Mouse (Mus musculus): Measurements from ENCODE around the gene Gm5771. TPM values are rescaled to one million over a fixed set of nuclear protein-coding genes. Genes with fewer than 3 reads are reported as not detected.
"Not testable (repeated sequence)": the region's sequence is repeated elsewhere in the genome, so short reads cannot be mapped to it uniquely, and the experiment has no call there.

The Gm5771 gene
- total RNA-seq (2021), result not detected

DNA sequence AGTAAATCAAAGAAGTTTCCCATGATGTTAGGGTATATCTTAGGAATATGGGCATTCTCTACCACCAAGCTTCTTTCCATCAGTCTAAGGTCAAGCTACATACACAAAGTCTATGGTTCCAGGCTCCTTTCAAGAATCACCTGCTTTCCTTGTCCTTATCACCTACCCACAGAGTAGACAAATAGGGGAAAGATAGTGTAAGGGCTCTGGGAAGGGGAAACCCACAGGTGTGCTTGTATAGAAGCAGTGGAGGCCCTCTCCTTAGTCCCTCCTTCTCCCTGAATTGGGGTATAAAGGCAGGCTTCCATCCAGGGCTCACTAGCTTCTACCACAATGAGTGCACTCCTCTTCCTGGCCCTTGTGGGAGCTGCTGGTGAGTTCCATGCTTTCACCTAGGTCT, at the start of gene Gm5771:
Gene Gm5771 (plus strand): TSS at position 301 of the 400 bp plus-strand sequence.
- not testable (repeated sequence) for DNase-seq

DNA sequence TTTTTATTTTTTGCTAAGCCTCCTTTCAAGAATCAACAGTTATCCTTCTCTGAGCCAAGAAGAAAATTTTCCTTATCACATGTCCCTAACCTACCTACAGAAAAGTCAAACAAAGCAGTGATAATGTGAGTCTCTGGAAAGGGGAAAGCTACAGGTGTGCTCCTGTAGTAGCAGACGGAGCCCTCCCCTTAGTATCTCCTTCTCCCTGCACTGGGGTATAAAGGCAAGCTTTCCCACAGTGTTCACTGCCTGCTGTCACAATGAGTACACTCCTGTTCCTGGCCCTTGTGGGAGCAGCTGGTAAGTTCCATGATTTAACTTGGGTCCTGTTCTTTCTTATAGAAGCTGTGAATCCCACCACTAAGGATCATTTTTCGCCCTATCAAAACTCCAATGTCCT, 38.2 kb upstream of the Gm5771 start, which contains the start of gene Try10:
Gene Try10 (plus strand): TSS at position 174 of the 400 bp plus-strand sequence.
- no peak for DNase-seq

DNA sequence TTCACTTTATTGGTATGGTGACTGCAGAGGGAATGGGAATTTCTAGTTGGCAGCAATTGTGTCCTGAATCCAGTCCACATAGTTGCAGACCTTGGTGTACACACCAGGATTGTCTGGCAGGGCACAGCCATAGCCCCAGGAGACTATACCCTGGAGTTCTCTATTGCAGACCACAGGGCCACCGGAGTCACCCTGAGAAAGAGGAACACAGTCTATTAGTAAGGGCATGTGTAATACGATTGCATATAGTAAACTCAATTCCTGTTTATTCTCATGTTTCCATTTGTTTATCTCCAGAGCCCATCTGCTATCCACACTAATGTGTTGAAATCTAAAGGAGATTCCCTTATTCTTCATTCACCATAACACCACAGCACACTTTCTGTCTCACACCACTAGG, 18.4 kb upstream of the Gm5771 start:
- DNase-seq, result not testable (repeated sequence)

DNA sequence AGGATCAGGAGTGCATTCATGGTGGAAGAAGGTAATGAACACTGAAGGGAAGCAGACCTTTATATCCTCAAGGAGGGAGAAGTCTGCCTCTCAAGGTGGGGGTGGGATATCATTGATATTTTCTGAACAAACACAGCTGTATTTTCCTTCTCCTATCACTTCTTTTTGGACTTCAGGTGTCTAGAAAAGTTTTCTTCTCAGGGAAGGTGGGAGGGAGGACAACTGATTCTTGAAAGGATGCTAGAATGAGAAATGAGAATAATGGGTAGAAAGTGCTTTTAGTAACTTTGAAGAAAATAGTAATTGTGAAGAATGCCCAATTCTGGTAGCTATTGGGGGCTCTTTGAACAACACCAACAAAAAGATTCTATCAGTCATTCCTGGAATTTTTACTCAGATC, 14.6 kb upstream of the Gm5771 start, which contains the start of gene Prss3:
Gene Prss3 (minus strand): TSS at position 101 of the 400 bp plus-strand sequence.
- not testable (repeated sequence) for DNase-seq

DNA sequence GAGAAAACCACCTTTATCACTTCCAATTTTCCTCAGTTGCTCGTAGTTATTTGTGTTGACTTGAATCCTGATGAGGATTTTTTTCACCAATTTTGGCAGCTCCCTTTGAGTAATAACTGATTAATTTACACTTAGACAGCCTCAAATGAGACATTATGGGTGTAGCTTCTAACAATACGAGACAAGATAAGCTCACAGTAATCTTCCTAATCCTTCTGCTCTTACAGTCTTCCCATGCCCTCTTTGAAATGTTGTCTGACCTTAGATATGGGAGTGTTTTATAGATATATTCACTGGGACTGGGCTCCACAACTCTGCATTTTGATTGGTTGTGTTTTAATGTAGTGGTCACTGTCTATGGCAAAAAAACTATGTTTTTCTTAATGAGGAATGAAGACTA, 5.4 kb upstream of the Gm5771 start:
- DNase-seq, result no peak

DNA sequence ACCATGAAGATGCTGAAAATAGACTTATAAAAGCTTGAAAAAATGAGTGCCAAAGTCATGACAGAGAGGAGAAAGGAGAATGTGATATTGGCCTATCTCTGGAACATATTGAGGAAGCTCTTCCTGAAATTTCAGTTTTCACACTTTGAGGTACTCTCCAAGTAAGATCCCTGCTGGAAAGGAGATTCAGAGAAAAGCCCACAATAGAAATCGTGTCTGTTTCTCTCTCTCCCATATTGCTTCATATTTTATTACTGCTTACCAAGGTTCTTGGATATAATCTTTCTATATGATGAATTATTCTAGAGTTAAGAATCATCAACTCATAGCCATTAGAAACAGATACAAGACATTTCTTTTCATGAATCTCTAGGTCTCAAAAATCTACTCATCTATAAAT, 516 bp upstream of the Gm5771 start:
- DNase-seq, result not testable (repeated sequence)

DNA sequence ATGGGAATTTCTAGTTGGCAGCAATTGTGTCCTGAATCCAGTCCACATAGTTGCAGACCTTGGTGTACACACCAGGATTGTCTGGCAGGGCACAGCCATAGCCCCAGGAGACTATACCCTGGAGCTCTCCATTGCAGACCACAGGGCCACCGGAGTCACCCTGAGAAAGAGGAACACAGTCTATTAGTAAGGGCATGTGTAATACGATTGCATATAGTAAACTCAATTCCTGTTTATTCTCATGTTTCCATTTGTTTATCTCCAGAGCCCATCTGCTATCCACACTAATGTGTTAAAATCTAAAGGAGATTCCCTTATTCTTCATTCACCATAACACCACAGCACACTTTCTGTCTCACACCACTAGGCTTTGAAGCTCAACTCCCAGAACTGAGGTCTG, 50.1 kb downstream of the Gm5771 start:
- not testable (repeated sequence) for DNase-seq

DNA sequence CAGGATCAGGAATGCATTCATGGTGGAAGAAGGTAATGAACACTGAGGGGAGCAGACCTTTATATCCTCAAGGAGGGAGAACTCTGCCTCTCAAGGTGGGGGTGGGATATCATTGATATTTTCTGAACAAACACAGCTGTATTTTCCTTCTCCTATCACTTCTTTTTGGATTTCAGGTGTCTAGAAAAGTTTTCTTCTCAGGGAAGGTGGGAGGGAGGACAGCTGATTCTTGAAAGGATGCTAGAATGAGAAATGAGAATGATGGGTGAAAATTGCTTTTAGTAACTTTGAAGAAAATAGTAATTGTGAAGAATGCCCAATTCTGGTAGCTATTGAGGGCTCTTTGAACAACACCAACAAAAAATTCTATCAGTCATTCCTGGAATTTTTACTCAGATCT, 53.9 kb downstream of the Gm5771 start, which contains the start of gene Gm10334:
Gene Gm10334 (minus strand): TSS at position 101 of the 400 bp plus-strand sequence.
- not testable (repeated sequence) for DNase-seq

Other genes starting within 250 kb of the Gm5771 start
- not detected for gene Try4, start 90.1 kb upstream of the Gm5771 start, total RNA-seq (2021)
- not detected for gene Try5, start 75.5 kb upstream of the Gm5771 start, total RNA-seq (2021)
- gene Try10, start 38.3 kb upstream of the Gm5771 start, total RNA-seq (2021), result not detected
- gene Prss3, start 14.7 kb upstream of the Gm5771 start, total RNA-seq (2021), result not detected
- not detected for gene Gm10334, start 53.8 kb downstream of the Gm5771 start, total RNA-seq (2021)
- gene Prss1, start 66.6 kb downstream of the Gm5771 start, total RNA-seq (2021), result not detected
- not detected for gene Prss2, start 129.4 kb downstream of the Gm5771 start, total RNA-seq (2021)
- gene Ephb6, start 213.1 kb downstream of the Gm5771 start, total RNA-seq (2021), result 10 to 100 TPM; 67.7 to 71.2 TPM
- 1 to 10 TPM in 1 of 2 experiments, under 1 TPM in 1; 0.87 to 1.2 TPM for gene Trpv6, start 244.0 kb downstream of the Gm5771 start, total RNA-seq (2021)

Data from layer of hippocampus, postnatal 36 days (tissue).